Mouse (Mus musculus) heart, adult 11 months (tissue): ENCODE measurements around the gene Sox12.
A peak's percentile ranks its signal among the peaks of the same experiment; 100 is the strongest.
"Not testable (repeated sequence)": the region's sequence is repeated elsewhere in the genome, so short reads cannot be mapped to it uniquely, and the experiment has no call there.

Experiments used
- DNase-seq: peaks from one replicate; pipeline ENCODE4 v3.0.0; 2022

The Sox12 gene

GRCm38 (mm10) chr2:152399122-152399542 lies 1.3 kb upstream of the Sox12 start:
- no peak for DNase-seq

GRCm38 (mm10) chr2:152398691-152399090 lies 828 bp upstream of the Sox12 start:
- peak; percentile 100 for DNase-seq

GRCm38 (mm10) chr2:152397004-152397589 lies 766 bp downstream of the Sox12 start:
- peak; percentile 99 for DNase-seq

GRCm38 (mm10) chr2:152396110-152397003 lies 1.5 kb downstream of the Sox12 start:
- DNase-seq = peak; percentile 99

GRCm38 (mm10) chr2:152395271-152395920 lies 2.5 kb downstream of the Sox12 start:
- peak; percentile 96 for DNase-seq

- DNase-seq = peak; percentile 91
Measured at GRCm38 (mm10) chr2:152393225-152394017, 4.4 kb downstream of the Sox12 start.

- peak; percentile 95 for DNase-seq
Measured at GRCm38 (mm10) chr2:152392786-152393185, 5.1 kb downstream of the Sox12 start.

GRCm38 (mm10) chr2:152384191-152384590 lies 13.7 kb downstream of the Sox12 start:
- no peak for DNase-seq

- no peak for DNase-seq
Measured at GRCm38 (mm10) chr2:152376345-152376741, 21.5 kb downstream of the Sox12 start, which contains the start of gene Nrsn2. Nrsn2 (minus strand) TSS chr2:152376638.

- no peak for DNase-seq
Measured at GRCm38 (mm10) chr2:152375652-152376344, 22.1 kb downstream of the Sox12 start.

GRCm38 (mm10) chr2:152373547-152373946 lies 24.3 kb downstream of the Sox12 start:
- DNase-seq = no peak

GRCm38 (mm10) chr2:152372661-152373060 lies 25.2 kb downstream of the Sox12 start:
- DNase-seq = no peak

- no peak for DNase-seq
Measured at GRCm38 (mm10) chr2:152372104-152372503, 25.8 kb downstream of the Sox12 start.

- DNase-seq = no peak
Measured at GRCm38 (mm10) chr2:152368532-152369140, 29.2 kb downstream of the Sox12 start.

GRCm38 (mm10) chr2:152367917-152368316 lies 29.9 kb downstream of the Sox12 start:
- no peak for DNase-seq

- DNase-seq = peak; percentile 98
Measured at GRCm38 (mm10) chr2:152363245-152364147, 34.4 kb downstream of the Sox12 start.

GRCm38 (mm10) chr2:152361193-152361592 lies 36.7 kb downstream of the Sox12 start:
- peak; percentile 91 for DNase-seq

GRCm38 (mm10) chr2:152360271-152360775 lies 37.5 kb downstream of the Sox12 start:
- DNase-seq = peak; percentile 100

- DNase-seq = peak; percentile 96
Measured at GRCm38 (mm10) chr2:152359616-152360015, 38.2 kb downstream of the Sox12 start.

- not testable (repeated sequence) for DNase-seq
Measured at GRCm38 (mm10) chr2:152358977-152359376, 38.9 kb downstream of the Sox12 start.
